In the genomic region with DNA sequence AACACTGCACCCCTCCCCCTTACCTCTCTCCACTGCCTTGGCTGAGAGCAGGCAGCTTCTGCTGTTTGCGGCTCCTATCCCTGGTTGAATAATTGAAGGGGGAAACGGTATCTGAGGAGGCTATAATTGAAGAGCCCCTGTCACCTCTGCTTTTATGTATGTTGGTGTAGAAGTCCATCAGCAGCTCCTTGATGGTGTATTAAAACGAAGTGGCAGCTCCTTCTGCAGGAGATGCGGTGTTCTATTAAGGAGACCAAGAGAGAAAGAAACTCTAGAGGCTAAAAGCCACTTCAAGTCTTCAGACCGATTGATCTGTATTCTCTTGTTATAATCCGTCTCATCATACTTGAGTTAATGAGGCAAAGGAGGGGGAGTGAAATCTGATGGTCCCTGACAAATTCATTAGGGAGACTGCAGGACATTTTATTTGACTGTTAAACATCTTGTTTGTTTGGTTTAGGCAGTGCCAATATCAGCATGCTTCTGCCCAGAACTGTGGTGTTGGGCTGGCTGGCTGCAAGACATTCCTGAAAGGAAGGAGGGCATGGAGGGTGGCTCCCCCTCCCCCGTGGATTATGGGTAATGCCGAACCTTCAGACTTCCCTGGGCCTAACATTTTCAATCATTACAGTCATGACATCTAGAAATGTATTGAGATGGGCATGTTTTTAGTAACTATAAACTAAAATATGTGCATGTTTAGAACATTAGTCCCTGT, we compare ENCODE assay signal across 11 mouse cellular contexts. TPM values are rescaled to one million over a fixed set of nuclear protein-coding genes. Genes with fewer than 3 reads are reported as not detected.
A peak's percentile ranks its signal among the peaks of the same experiment; 100 is the strongest.
DNase-seq lines count a peak whose midpoint lies in the region; ATAC-seq lines count a peak whose summit lies in the region.
"Had no signal": no experiment of that assay in that cellular context is flagged by ENCODE, and none has a peak within 500 bp of the region (broad histone marks: within the 10 kb centered on the region; RNA-seq: fewer than 3 reads in every experiment).

No protein-coding gene starts in this region.

- H3K27me3 ChIP-seq in forebrain, embryonic 16.5 days (replicated peaks; ENCODE audit: control insufficient read depth, insufficient read depth, low read length) = peaks cover 47% of the 10 kb centered on the region
- H3K27me3 ChIP-seq in forebrain, embryonic 15.5 days = peaks cover 70% of the 10 kb centered on the region
- 0 out of 2 replicates have a peak, but pooled peaks cover 5% of the 10 kb centered on the region for H3K27me3 ChIP-seq in intestine, embryonic 15.5 days (replicated peaks)

- H3K27ac ChIP-seq in forebrain, embryonic 16.5 days (ENCODE audit: low read length) = no peak overlapping the region
- H3K27ac ChIP-seq in forebrain, embryonic 15.5 days (replicated peaks) = no peak overlapping the region
- peak overlapping the region; percentile 89 for H3K27ac ChIP-seq in intestine, embryonic 15.5 days

- H3K4me1 ChIP-seq in forebrain, embryonic 16.5 days (replicated peaks; ENCODE audit: control insufficient read depth, insufficient read depth, low read length) = peaks cover 20% of the 10 kb centered on the region
- peaks cover 21% of the 10 kb centered on the region for H3K4me1 ChIP-seq in forebrain, embryonic 15.5 days
- H3K4me1 ChIP-seq in intestine, embryonic 15.5 days (replicated peaks) = no peaks in the 10 kb centered on the region

- H3K36me3 ChIP-seq in forebrain, embryonic 16.5 days (ENCODE audit: control insufficient read depth, insufficient read depth) = no peaks in the 10 kb centered on the region
- no peaks in the 10 kb centered on the region for H3K36me3 ChIP-seq in forebrain, embryonic 15.5 days
- H3K36me3 ChIP-seq in intestine, embryonic 15.5 days = no peaks in the 10 kb centered on the region

- H3K9me3 ChIP-seq in forebrain, embryonic 16.5 days (ENCODE audit: control insufficient read depth, low read length) = no peaks in the 10 kb centered on the region
- no peaks in the 10 kb centered on the region for H3K9me3 ChIP-seq in forebrain, embryonic 15.5 days
- no peaks in the 10 kb centered on the region for H3K9me3 ChIP-seq in intestine, embryonic 15.5 days

- peak; percentile 53 for DNase-seq in embryo, embryonic 9.5 days (ENCODE audit: extremely low spot score)
- DNase-seq in neural tube, embryonic 10.5 days (ENCODE audit: extremely low spot score, low spot score) = peak; percentile 24
- DNase-seq in B cell, adult 2 months = no peak
- DNase-seq in thymus, postnatal 14 days = no peak
- DNase-seq in frontal cortex, postnatal 14 days (ENCODE audit: low spot score in 2 of 2) = no peak
- DNase-seq: layer of hippocampus, adult 9-11 months had no signal

- no peak overlapping the region for H3K4me2 ChIP-seq in forebrain, embryonic 16.5 days (ENCODE audit: low read length)
- no peak overlapping the region for H3K4me2 ChIP-seq in forebrain, embryonic 15.5 days (replicated peaks)
- peak overlapping the region; percentile 62 for H3K4me2 ChIP-seq in intestine, embryonic 15.5 days (replicated peaks)
- H3K4me2 ChIP-seq: lung, embryonic 14.5 days had no signal

- H3K9ac ChIP-seq in forebrain, embryonic 16.5 days (replicated peaks; ENCODE audit: low read depth, low read length) = no peak overlapping the region
- no peak overlapping the region for H3K9ac ChIP-seq in forebrain, embryonic 15.5 days (replicated peaks)
- peak overlapping the region; percentile 64 for H3K9ac ChIP-seq in intestine, embryonic 15.5 days
- H3K9ac ChIP-seq: lung, embryonic 14.5 days had no signal

- WGBS in forebrain, embryonic 16.5 days = 1% methylated on average over 8 of the region's 8 CpGs
- 4% methylated on average over 8 of the region's 8 CpGs for WGBS in forebrain, embryonic 15.5 days
- 20% methylated on average over 8 of the region's 8 CpGs for WGBS in intestine, embryonic 15.5 days

- no peak overlapping the region for H3K4me3 ChIP-seq in forebrain, embryonic 16.5 days (replicated peaks; ENCODE audit: low read length)
- no peak overlapping the region for H3K4me3 ChIP-seq in forebrain, embryonic 15.5 days
- peak overlapping the region; percentile 39 for H3K4me3 ChIP-seq in intestine, embryonic 15.5 days (replicated peaks)
- H3K4me3 ChIP-seq: erythroblast, embryonic 14.5 days had no signal

- ATAC-seq in forebrain, embryonic 16.5 days = 0 out of 2 replicates have a peak, but pooled peaks have one; percentile 9
- no peak for ATAC-seq in forebrain, embryonic 15.5 days (replicated peaks)
- no peak for ATAC-seq in intestine, embryonic 15.5 days

RNA-seq across cellular contexts. Expression of gene Mab21l2, which starts 2.7 kb away (rescaled TPM):
- 2.0 and 3.0 TPM in 2 replicates for polyA plus RNA-seq in forebrain, embryonic 16.5 days (2015; fragmentation: Nextera tagmentation; extraction: Ambion mirVana)
- 2.2 and 3.5 TPM in 2 replicates for polyA plus RNA-seq in forebrain, embryonic 15.5 days (2015; fragmentation: Nextera tagmentation; extraction: Ambion mirVana)
- polyA plus RNA-seq in intestine, embryonic 15.5 days (2015; fragmentation: Nextera tagmentation; extraction: Ambion mirVana) = 110 and 127 TPM in 2 replicates
- polyA plus RNA-seq: erythroblast, embryonic 14.5 days had no signal

Comparison
In these comparisons a context has a peak if more than half of its experiments do, and no peak if none do; other contexts are left out.
1. DNase-seq: peak in embryo, embryonic 9.5 days (single experiment) and neural tube, embryonic 10.5 days (single experiment); none in B cell, adult 2 months (0 of 2), thymus, postnatal 14 days (single experiment) and frontal cortex, postnatal 14 days (0 of 2).
2. RNA of gene Mab21l2, which starts 2.7 kb away (polyA plus RNA-seq): 110 to 127 TPM in intestine, embryonic 15.5 days; 2.2 to 3.5 TPM in forebrain, embryonic 15.5 days and 2.0 to 3.0 TPM in forebrain, embryonic 16.5 days; every median in the first group is over 10 times any median in the second.